ENCODE assay signal across 8 mouse cellular contexts in the genomic region with DNA sequence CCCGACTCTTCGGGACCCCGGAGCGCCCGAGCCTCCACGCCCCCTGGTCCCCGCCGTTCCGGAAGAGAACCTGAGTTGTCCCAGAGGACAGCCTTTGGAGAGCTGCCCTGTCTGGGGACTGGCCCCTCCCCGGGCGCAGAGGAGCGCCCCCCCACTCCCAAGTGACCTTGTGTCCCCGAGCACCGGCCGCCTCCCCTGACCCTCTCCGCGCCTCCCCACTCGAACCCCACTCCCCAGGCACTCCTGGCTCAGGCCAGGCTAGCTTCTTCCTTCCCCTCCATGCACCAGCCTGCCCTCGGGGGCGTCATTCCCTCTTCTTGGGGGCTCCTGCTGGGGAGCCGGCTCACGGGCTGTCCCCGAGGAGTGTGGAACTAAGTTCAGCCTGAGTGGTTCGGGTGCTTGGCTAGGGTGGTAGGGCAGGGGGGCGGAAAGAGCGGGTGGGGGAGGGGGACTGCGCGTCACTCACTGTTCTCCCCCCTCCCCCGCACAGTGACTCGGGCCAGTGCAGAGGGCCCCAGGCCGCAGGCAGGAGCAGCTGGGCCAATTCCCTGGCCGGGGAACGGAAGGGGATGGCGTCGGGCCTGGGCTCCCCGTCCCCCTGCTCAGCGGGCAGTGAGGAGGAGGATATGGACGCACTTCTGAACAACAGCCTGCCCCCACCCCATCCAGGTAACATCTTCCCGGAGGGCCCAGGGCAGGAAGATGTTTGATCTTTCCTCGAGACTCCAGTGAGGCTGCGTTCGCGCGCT. TPM values are rescaled to one million over a fixed set of nuclear protein-coding genes. Genes with fewer than 3 reads are reported as not detected.
A peak's percentile ranks its signal among the peaks of the same experiment; 100 is the strongest.
DNase-seq lines count a peak whose midpoint lies in the region; ATAC-seq lines count a peak whose summit lies in the region.

No protein-coding gene starts in this region.

- H3K4me3 ChIP-seq in neural tube, embryonic 14.5 days (ENCODE audit: low read depth, low read length): peak overlapping the region; percentile 93

- peaks cover 27% of the 10 kb centered on the region for H3K4me1 ChIP-seq in neural tube, embryonic 14.5 days (ENCODE audit: control insufficient read depth, insufficient read depth, low read length)

- ATAC-seq in neural tube, embryonic 14.5 days (ENCODE audit: low read depth): peak; percentile 48

- 1% methylated on average over 31 of the region's 44 CpGs for WGBS in neural tube, embryonic 14.5 days

- H3K27ac ChIP-seq in neural tube, embryonic 14.5 days (ENCODE audit: low read depth, low read length): peak overlapping the region; percentile 91

- no peaks in the 10 kb centered on the region for H3K9me3 ChIP-seq in neural tube, embryonic 14.5 days (ENCODE audit: control insufficient read depth, low read length)

- peak overlapping the region; percentile 91 for H3K4me2 ChIP-seq in neural tube, embryonic 14.5 days (ENCODE audit: low read depth, low read length)

- H3K27me3 ChIP-seq in neural tube, embryonic 14.5 days (ENCODE audit: control insufficient read depth, insufficient read depth, low read length): no peaks in the 10 kb centered on the region; the same call in 1 of the 2 replicates

- H3K36me3 ChIP-seq in neural tube, embryonic 14.5 days (ENCODE audit: control insufficient read depth, insufficient read depth, low read length): peaks cover 29% of the 10 kb centered on the region

- peak overlapping the region; percentile 92 for H3K9ac ChIP-seq in neural tube, embryonic 14.5 days (replicated peaks; ENCODE audit: low read depth, low read length)

- peak; percentile 64 for DNase-seq in 416B (ENCODE audit: low read depth)
- DNase-seq in R1 (ENCODE audit: low read depth, low spot score): peak; percentile 37
- DNase-seq in embryo, embryonic 10.5 days (ENCODE audit: low spot score): peak; percentile 75
- peak; percentile 65 to 67 for DNase-seq in heart, adult 9 months (ENCODE audit: low spot score in 2 of 2)
- peak; percentile 73 for DNase-seq in kidney, adult 9 months
- DNase-seq in lung, adult 18-20 months: peak; percentile 59 to 68
- peak; percentile 72 for DNase-seq in thymus, postnatal 0 days (ENCODE audit: low spot score)

RNA-seq across cellular contexts. Expression of gene Chd4, which starts 1.0 kb away (rescaled TPM):
- polyA plus RNA-seq in neural tube, embryonic 14.5 days (2014; fragmentation: Nextera tagmentation; extraction: Ambion mirVana): 72.1 and 82.2 TPM in 2 replicates
- polyA plus RNA-seq in thymus, postnatal 0 days (2015; fragmentation: Nextera tagmentation; extraction: Ambion mirVana): 70.0 and 84.9 TPM in 2 replicates

RNA-seq across cellular contexts. Expression of gene Lpar5, which starts 29.1 kb away (rescaled TPM):
- 0.70 and 0.91 TPM in 2 replicates for polyA plus RNA-seq in neural tube, embryonic 14.5 days (2014; fragmentation: Nextera tagmentation; extraction: Ambion mirVana)
- polyA plus RNA-seq in thymus, postnatal 0 days (2015; fragmentation: Nextera tagmentation; extraction: Ambion mirVana): 3.5 and 4.2 TPM in 2 replicates

RNA-seq across cellular contexts. Expression of gene Nop2, which starts 34.9 kb away (rescaled TPM):
- polyA plus RNA-seq in neural tube, embryonic 14.5 days (2014; fragmentation: Nextera tagmentation; extraction: Ambion mirVana): 45.0 and 49.6 TPM in 2 replicates
- 53.9 and 60.7 TPM in 2 replicates for polyA plus RNA-seq in thymus, postnatal 0 days (2015; fragmentation: Nextera tagmentation; extraction: Ambion mirVana)

RNA-seq across cellular contexts. Expression of gene Acrbp, which starts 47.3 kb away (rescaled TPM):
- 16.8 and 19.8 TPM in 2 replicates for polyA plus RNA-seq in neural tube, embryonic 14.5 days (2014; fragmentation: Nextera tagmentation; extraction: Ambion mirVana)
- 9.2 and 10.2 TPM in 2 replicates for polyA plus RNA-seq in thymus, postnatal 0 days (2015; fragmentation: Nextera tagmentation; extraction: Ambion mirVana)

RNA-seq across cellular contexts. Expression of gene Iffo1, which starts 48.3 kb away (rescaled TPM):
- polyA plus RNA-seq in neural tube, embryonic 14.5 days (2014; fragmentation: Nextera tagmentation; extraction: Ambion mirVana): 18.3 and 18.5 TPM in 2 replicates
- polyA plus RNA-seq in thymus, postnatal 0 days (2015; fragmentation: Nextera tagmentation; extraction: Ambion mirVana): 13.8 and 19.0 TPM in 2 replicates

Comparison
In these comparisons a context has a peak if more than half of its experiments do, and no peak if none do; other contexts are left out.
1. Peak in every context shown above with its lines: DNase-seq, ATAC-seq, H3K4me3 ChIP-seq and H3K27ac ChIP-seq.